Mouse (Mus musculus): ENCODE data around the gene Cep131.

GRCm38 (mm10) chr11:120028319-120029092, 58.1 kb downstream of the Cep131 start:
- no peak for TF ChIP-seq CTCF (IDR thresholded peaks at IDR 0.05; ENCODE audit: low read depth)
- TF ChIP-seq EP300 (optimal IDR thresholded peaks at IDR 0.05), result no peak
